Mouse (Mus musculus) right cerebral cortex, postnatal 10 days (tissue): ENCODE data around the gene Tufm.

Experiments
- DNase-seq, 2 experiments: peaks; one replicate each; pipeline ENCODE4 v3.0.0; 2021; ENCODE audit warnings: low spot score in 2 of 2

The Tufm gene

DNA sequence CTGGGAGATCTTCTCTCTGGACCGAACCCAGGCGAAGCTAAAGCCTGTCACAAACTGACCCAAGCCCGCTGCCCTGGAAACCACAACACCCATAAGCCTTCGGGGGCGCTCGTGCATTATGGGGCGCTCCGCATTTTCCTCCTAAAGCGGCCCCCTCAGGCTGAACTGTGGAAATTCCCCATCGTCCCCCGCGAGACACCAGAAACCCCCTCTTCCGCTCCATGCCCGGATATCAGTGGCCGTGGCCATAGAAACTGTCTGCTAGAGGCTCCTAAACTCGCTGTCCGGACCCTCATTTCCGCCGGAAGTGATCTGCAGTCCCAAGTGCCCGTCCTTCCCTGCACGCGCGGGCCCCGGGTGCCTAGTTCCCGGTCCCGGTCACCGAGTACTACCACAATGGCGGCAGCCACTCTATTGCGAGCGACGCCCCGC is at the start of gene Tufm:
TSS of gene Tufm (plus strand) at position 310 of the 432 bp plus-strand sequence.
- peak; percentile 98 to 99 for DNase-seq

DNA sequence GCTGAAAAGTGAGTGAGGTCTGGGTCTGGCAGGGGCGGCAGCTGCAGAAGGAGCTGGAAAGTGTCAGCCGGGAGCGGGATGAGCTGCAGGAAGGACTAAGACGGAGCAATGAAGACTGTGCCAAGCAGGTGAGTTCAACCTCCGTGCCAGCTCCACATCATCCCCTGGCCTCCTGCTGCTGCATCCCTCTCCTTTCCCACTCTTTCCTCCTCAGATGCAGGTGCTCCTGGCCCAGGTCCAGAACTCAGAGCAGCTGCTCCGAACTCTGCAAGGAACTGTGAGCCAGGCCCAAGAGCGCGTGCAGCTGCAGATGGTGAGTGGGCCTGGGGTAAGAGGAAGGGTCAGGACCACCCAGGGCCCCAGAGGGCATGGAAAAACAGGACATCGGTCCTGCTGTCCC is 47.0 kb upstream of the Tufm start:
- DNase-seq: no peak

DNA sequence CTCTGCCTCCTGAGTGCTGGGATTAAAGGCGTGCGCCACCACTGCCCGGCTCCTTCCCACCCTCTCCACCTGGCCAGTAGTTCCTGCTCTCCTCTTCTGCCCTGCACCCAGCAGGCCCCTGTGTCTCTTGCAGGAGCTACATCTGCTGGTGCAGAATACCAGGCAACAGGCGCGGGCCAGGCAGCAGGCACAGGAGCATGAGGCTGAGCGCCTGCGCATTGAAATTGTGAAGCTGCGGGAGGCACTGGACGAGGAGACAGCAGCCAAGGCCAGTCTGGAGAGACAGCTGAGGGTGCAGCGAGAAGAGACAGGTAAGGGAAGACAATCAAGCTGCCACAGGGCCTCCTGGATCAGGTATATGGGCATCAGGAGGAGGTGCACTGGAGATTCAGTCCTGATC is 43.2 kb upstream of the Tufm start:
- no peak for DNase-seq

DNA sequence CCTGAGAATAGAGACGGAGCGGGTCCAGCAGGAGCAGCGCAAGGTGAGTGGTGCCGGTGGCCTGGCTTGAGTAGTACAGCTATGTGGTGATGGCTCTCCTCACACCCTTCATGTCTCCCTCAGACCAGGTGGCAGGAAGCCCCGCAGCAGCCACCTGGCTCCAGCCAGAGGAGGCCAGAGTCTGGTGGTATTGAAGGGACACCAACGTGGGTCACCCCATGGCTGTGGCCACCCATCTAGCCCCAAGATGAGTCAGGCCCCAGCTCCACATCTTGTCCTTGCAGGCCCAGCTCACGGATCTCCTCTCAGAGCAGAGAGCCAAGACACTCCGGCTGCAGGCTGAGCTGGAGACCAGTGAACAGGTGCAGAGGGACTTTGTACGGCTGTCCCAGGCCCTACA is 42.6 kb upstream of the Tufm start:
- DNase-seq: no peak

DNA sequence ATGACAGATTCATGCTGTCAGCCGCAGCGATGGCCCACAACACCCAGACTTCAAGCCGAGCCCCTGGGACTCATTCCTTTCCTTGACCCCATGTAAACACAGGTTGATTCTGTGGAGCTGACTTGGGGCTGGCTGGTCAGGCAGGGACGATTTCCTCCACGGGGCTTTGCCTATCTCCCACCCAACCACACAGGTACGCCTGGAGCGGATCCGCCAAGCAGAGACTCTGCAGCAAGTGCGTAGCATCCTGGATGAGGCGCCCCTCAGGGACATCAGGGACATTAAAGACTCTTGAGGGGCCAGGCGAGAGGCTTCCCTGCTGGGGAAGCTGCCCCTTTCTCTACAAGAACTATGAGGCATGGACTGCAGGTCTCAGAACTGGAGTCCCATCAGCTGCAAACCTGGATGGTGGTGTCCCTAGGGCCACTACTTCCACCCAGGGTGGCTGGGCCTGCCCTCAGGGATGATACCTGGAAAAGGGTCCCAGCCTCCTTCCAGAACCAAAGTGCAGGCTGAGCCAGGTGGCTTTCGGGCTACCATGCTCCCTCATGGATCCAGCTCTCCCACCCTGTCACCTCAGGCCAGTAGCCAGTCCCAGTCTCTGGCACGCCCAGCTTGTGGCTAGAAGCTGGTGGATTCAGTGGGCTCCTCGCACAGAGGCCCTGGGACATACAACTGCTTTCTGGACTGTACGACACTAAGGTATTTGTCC is 41.9 kb upstream of the Tufm start:
- no peak for DNase-seq

DNA sequence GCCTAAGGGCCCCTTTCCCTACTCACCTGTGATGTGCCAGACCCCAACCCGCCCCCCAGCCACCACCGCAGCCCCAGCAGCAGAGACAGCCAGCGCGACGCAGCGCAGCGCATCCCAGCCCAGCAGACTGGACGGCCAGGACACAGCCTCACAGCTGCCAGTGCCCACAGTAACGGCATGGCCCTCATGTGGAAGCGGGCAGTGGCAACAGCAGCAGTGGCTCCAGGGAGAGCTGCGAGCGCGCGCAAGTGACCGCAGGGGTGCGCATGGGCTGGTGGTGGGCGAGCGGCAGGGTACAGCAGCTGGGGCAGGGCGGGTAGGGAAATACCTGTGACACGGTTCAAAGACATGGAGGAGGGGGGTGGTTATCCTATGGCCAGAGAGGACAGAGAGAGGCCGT is 40.9 kb upstream of the Tufm start:
- DNase-seq: no peak

DNA sequence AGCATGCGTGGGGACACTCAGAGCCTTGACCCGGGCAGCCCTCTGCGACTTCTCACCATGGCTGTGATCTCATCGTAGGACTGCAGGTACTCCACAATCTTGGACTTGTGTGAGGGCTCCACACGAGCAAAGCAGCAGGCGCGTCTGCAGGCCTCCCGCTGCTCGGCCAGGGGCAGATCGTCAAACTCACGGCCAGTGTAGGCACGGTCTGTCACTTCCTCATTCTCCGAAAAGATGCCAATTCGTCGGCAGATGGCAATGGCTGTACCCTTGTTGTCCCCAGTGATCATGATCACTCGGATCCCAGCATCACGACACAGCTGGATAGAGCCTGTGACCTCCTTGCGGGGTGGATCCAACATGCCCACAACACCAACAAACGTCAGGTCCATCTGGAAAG is 38.7 kb upstream of the Tufm start:
- no peak for DNase-seq

DNA sequence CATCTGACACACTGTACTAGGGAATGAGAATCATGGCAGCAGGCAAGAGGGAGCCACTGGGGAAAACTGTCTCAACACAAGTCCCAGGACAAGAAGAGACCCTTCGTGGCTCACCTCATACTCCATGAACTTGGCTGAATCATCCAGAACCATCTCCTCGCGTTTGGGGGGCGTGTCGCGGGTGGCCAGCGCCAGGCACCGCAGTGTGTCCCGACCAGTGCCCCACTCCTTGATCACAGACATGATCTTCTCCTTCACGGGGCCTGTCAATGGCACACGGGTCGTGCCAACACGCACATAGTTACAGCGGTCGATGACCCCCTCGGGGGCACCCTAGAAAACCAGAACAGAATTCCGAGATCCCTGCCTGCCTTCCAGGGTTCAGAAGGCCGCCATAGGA is 37.2 kb upstream of the Tufm start:
- no peak for DNase-seq

DNA sequence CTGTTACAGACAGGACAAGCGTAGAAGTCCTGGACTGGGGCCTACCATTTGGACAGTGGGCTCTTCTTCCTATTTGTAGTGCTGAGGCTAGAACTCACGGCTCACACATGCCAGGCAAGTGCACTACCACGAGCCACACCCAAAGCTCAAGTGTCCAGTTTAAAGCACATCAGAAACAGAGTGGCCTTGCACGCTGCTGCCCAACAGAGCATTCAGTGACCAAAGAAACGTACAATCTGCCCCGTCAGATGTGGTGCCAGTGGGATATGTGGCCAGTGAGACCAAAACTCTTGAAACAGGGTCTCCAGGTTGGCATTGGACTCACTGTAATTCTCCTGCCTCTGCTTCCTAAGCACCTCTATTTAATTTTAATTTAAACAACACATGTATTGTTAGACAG is 36.5 kb upstream of the Tufm start:
- no peak for DNase-seq

DNA sequence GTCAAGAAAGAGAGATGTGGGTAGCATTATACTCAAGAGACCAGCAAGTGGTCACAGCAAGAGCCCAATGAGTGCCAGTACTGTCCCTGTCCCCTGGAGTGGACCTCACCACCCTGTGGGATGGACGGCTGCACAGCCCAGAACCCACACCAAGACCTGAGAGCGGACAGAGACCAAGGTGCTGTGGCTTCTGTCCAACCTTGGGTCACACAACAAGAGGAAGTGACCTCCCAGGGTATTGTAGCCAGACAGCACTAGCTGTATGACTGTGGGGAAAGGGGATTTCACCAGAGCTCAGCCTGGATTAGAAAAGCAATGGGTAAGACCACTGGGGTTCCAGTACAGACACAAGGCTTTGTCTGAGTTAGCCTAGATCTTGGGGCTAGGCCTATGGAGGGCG is 34.9 kb upstream of the Tufm start:
- no peak for DNase-seq

DNA sequence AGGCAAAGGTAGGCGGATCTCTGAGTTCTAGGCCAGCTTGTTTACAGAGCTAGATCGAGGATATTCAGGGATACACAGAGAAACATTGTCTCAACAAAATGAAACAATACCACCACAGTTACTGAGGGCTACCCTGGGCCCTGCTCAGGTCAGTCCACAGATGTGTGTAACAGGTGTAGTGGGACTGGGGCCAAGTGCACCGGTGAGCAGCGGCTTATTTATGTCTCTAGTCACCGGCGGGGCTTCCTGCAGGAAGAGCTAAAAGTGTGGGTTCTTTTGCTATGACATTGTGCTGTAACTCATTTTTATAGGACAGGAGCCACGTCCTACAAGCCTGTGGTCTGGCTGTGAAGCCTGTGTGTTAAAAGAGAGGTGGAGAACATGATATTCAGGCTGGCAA is 33.3 kb upstream of the Tufm start:
- no peak for DNase-seq

DNA sequence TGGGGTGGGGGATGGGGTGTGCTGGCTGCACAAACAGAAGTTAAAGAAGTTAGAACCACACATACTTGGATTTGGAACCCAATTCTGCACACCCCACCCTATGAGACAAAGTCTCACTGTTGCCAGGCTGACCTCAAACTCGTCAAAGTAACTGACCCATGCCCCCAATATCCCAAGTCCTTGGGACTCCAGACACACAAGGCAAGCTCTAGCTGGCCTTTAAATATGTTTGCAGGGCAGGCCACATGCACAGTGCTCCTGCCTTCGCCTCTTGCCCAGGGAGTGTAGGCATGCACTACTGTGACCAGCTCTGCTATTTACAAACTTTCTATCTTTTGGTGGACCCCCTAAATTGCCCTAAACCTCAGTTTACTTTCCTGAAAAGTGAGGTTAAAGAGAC is 31.9 kb upstream of the Tufm start:
- no peak for DNase-seq

DNA sequence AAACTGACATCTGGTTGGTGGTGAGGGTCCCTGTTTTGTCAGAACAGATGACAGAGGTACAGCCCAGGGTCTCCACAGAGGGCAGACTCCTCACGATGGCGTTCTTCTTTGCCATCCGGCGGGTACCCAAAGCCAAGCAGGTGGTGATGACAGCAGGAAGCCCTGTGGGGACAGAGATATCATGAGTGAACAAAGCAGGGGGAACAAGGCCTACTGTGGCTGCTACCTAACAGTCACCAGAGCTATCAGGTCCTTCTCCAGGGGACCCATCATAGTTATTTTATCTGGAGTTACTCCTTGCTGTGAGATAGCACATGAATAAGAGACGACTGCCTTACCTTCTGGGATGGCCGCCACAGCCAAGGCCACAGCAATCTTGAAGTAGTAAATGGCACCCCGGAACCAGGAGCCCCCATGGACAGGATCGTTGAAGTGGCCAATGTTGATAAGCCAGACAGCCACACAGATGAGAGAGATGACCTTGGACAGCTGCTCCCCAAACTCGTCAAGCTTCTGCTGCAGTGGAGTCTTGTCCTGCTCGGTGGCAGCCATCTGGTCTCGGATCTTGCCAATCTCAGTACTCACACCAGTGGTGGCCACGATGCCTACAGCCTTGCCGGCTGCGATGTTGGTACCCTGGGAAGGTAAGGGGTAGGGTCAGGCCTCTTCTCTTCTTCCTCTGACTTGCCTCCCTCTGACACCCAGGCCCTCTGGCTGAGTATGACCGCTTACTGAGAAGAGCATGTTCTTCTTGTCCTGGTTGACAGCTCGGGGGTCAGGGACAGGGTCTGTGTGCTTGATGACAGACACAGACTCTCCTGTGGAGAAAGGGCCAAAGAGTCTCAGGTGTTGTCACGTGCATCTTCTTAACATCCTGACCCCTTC is 30.5 kb upstream of the Tufm start:
- no peak for DNase-seq

DNA sequence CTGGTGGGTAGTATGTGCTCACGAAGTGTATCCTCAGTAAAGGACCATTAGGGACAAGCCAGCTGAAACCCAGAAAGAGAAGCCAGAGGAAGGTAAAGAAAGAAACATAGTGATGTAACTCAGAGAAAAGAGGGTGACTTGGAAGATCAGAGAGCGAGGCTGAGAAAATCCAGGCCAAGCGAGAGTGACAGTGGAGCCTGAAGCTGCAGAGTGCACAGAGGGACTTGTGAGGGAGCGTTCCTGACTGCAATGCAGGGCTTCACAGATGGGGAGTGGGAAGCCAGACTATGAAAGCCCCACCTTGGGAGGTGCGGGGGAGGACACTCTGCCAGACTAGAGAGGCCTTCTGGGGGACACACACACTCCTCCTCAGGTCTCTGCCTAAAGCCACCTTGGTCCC is 28.9 kb upstream of the Tufm start:
- no peak for DNase-seq

DNA sequence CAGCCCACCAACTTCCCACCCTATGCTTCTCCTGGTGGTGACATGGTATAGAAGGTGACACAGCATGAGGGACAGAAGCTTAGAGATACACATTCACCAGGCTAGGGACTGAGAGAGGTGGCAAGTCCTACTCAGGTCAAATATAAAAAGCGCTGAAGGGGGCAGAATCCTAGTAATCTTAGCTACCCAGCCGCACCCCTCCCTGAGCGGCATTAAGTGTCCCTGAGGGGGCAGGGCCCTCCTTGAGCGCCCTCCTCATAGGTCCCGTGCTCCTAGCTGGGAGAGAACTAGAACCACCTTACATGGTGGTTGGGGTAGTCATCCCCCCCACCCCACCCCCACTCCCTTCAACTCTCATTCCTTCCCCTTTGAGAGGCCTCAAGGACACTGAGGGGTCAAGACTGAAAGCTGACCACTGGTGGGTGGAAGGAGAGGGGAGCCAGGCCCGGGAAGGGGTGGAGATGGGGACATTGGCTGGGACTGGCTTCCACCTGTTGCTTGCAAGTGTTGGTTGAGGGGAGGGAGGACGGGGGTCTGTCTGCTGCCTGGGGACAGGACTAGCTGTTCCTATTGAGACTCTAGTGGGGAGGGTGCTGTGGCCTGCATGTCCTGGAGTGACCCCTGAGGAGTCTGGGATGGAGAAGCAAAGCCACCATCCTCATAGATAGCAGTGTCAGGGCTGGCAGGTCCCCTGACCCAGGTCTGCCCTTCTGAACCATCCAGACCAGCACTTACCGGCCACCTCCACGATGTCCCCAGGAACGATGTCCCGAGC is 28.1 kb upstream of the Tufm start:
- DNase-seq: no peak

DNA sequence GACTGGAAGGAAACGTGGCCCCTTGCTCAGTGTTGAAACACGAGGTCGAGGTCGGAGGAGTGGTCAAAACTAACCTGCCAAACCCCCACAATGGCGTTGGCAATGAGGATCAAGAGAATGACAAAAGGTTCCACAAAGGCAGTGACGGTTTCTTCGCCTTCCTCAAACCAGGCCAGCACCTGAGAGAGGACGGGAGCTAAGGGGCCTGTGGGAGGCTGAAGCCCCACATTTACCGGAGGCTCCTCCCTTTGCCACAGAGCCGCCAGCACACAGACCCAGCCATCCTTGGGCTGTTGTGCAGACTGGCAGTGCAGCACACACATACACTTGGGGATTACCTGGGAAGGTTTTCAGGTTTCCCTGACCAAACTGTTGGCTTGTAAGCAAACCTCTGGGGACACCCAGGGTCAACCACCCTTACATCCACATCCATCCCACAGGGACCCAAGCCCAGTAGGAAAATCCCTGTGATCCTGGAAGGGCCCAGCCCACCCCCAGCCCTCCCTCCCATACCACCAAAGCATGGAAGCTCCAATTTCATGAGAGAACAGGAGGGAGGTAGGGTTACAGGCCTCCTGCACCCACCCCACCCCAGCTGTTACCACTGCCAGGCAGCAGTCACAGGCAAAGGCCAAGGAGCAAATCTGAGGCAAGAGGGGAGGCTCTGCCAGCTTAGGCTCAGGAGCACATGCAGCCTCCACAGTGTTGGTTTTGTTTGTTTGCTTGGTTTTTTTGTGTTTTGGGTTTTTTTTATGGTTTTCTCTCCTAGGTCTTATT is 26.4 kb upstream of the Tufm start:
- no peak for DNase-seq

DNA sequence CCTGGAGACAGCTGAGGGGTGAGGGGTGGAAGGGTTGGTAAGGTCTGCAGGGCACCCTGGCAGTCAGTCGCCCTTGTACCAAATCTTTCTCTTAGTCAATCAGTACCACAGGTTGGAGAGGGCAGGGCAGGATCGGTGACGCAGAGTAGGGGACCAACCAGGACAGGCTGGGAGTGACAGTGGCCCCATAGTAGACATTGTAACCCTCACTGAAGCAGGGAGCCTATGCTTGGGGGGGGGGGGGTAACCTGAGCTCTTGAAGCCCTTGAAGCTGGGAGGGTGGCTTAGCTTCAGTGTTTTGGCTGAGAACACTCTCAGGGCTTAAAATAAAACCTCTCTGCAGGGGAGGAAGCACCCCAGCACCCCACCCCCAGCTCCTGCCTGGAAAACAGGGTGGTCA is 25.5 kb upstream of the Tufm start:
- DNase-seq: no peak

DNA sequence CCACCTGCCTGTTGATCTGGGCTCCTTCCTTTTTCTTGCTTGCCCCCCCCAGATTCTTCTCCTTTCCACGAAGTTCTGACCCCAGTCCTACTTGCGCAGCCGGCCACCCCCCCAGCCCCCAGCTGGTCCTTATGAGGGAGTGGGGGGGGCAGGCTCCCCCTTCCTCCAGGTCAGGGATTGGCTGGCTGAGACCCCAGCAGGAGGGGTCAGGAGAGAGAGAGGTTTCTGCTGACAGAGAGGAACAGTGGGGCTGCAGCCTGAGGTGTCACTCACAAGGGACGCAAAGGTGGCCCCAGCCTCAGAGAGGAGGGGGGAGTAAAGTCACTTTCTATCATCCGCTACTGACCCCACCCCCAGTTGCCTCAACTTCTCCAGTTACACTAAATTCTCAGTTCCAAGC is 24.2 kb upstream of the Tufm start, which contains the start of gene Atp2a1:
TSS of gene Atp2a1 (minus strand) at position 105 of the 400 bp plus-strand sequence.
- no peak for DNase-seq

DNA sequence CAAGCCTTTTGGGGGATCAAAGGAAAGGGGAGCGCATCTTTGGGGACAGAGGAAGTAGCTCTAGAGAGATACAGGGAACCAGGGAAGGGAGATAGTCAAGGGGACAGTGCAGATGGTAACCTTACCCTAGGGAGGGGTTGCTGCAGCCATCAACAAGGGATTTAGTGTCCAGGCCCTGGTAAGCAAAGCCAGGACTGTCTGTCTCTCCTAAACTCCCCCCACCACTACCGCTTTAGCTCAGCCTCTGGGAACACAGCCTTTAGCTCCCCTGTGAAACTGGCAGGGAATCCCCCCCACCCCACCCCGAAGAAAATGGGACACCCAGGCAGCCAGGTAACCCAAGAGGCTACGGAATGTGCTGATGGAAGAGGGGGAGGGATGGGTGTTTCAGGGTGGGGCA is 23.6 kb upstream of the Tufm start:
- DNase-seq: no peak

DNA sequence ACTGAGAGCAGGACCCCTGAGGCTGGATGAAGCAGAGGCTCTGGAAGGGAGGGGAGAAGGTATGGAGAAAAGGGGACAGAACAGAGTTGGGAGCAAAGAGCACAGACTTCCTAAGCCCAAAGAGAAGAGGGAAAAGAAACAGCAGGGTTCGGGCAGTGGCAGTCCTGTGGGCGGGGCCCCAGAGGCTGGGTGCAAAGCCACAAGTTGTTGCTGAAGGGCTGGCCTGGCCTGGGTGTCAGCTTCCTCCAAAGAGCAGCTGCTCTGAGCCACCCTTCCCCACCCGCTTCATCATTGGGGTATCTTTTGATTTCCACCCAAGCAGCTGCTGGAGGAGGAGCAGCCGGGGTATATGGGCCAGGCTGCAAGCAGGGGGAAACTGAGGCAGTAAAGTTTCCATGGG is 23.0 kb upstream of the Tufm start:
- DNase-seq: no peak

DNA sequence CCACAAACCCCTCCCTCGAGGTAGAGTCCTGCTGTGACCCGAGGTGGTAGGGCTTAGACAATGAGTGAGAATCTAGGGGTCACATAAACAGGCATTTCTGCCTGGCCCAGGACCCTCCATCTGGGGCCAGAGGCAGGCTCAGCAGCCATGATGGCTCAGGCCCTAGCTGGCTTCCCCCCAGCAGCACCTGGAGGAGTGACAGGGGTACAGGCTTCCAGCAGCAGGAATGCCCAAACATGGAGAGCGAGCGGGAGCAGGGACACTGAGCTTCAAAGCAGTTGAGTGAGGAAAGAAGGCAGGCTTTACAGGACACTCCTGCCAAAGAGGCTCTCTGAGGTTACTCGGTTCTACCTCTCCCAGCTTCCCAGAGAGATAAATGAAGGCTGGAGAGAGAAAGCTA is 22.3 kb upstream of the Tufm start:
- no peak for DNase-seq
